Mouse (Mus musculus) ES-E14 (cell line): ENCODE measurements at regions not wholly inside any gene's neighbourhood (a gene's known extent, or its start where the extent isn't known, plus 50 kb on each side); places are given as distances from the start of the nearest gene placed in this dataset.

Source experiments
- DNase-seq: peaks from one replicate; pipeline ENCODE4 v3.0.0-alpha.2; 2013; ENCODE audit warnings: low read depth, low spot score
- H3K27ac ChIP-seq: 2 replicates; pipeline ENCODE4 v1.5.1; 2012; ENCODE audit warnings: low read depth, mild to moderate bottlenecking, low read length, moderate library complexity, mixed read lengths; ENCODE audit not compliant: poor library complexity, insufficient read depth, severe bottlenecking
- H3K36me3 ChIP-seq: 2 replicates; pipeline ENCODE4 v1.6.1; 2012; ENCODE audit warnings: mild to moderate bottlenecking, low read length, moderate library complexity, mixed read lengths; ENCODE audit not compliant: control insufficient read depth, poor library complexity, insufficient read depth, severe bottlenecking
- H3K4me1 ChIP-seq, 2 experiments: fragments of 150-350 bp in 1 of 2; sonication (generic) in 1 of 2; 2 replicates each; pipeline ENCODE4 v1.6.1; 2012; ENCODE audit warnings: low read length in 2 of 2, mild to moderate bottlenecking in 1 of 2, mixed read lengths in 1 of 2; ENCODE audit not compliant: control insufficient read depth in 2 of 2, insufficient read depth in 2 of 2, poor library complexity in 1 of 2
- H3K4me3 ChIP-seq, 2 experiments: fragments of 150-350 bp in 1 of 2; sonication (generic) in 1 of 2; 2 replicates each; pipeline ENCODE4 v1.5.1; 2012; ENCODE audit warnings: low read length in 2 of 2, low read depth in 1 of 2, mild to moderate bottlenecking in 1 of 2, mixed read lengths in 1 of 2; ENCODE audit not compliant: insufficient read depth in 1 of 2, poor library complexity in 1 of 2, severe bottlenecking in 1 of 2
- H3K9ac ChIP-seq: 2 replicates; pipeline ENCODE4 v1.6.1; 2012; ENCODE audit warnings: low read depth, mild to moderate bottlenecking, low read length, mixed read lengths; ENCODE audit not compliant: poor library complexity, insufficient read depth, severe bottlenecking
- H3K9me3 ChIP-seq: fragments of 150-350 bp; sonication (generic); 2 replicates; pipeline ENCODE4 v1.6.1; 2012; ENCODE audit warnings: low read depth, mild to moderate bottlenecking, low read length; ENCODE audit not compliant: control insufficient read depth, insufficient read depth
- CHD2 ChIP-seq: IDR thresholded peaks from 2 replicates; pipeline ENCODE4 v1.6.1; 2014; ENCODE audit warnings: mild to moderate bottlenecking, low read depth, low read length, inconsistent platforms
- HCFC1 ChIP-seq: IDR thresholded peaks from 2 replicates; pipeline ENCODE4 v1.6.1; 2012; ENCODE audit warnings: low read length, inconsistent platforms, borderline replicate concordance; ENCODE audit not compliant: insufficient read depth
- MAFK ChIP-seq: IDR thresholded peaks from 2 replicates; pipeline ENCODE4 v1.6.1; 2014; ENCODE audit warnings: mild to moderate bottlenecking, low read depth, low read length, inconsistent platforms; ENCODE audit not compliant: insufficient read depth
- ZC3H11A ChIP-seq: IDR thresholded peaks from 2 replicates; pipeline ENCODE4 v1.6.1; 2012; ENCODE audit warnings: low read depth, mild to moderate bottlenecking, inconsistent platforms, low read length, borderline replicate concordance
- ZNF384 ChIP-seq: IDR thresholded peaks from 2 replicates; pipeline ENCODE4 v1.6.1; 2012; ENCODE audit warnings: low read depth, low read length, inconsistent platforms
- in situ Hi-C, 2 experiments: fragments of 600-800 bp; cut with MboI; formaldehyde crosslinking; loops; one replicate each; pipeline ENCODE4 v1.15.1; 2025; ENCODE audit warnings: low sequenced_read_pairs in 2 of 2, inconsistent platforms in 1 of 2; ENCODE audit not compliant: unreplicated experiment in 2 of 2

GRCm38 (mm10) chrX:161556896-161557295, 160.0 kb upstream of the Rai2 start:
- no peak for DNase-seq
- H3K27ac ChIP-seq: no peak overlapping the region
- in situ Hi-C loops: no loop called here
- no peaks in the 10 kb centered on the region for H3K4me1 ChIP-seq
- no peak for TF ChIP-seq MAFK
- TF ChIP-seq CHD2: no peak
- no peak for TF ChIP-seq ZNF384
- TF ChIP-seq HCFC1: no peak
- TF ChIP-seq ZC3H11A: no peak
- H3K36me3 ChIP-seq: no peaks in the 10 kb centered on the region
- H3K9me3 ChIP-seq: no peaks in the 10 kb centered on the region
- H3K4me3 ChIP-seq: no peak overlapping the region
- no peak overlapping the region for H3K9ac ChIP-seq

GRCm38 (mm10) chrX:161558511-161558910, 158.4 kb upstream of the Rai2 start:
- Histone ChIP-seq H3K9ac (no peak overlapping the region), H3K4me3 (no peak overlapping the region), H3K27ac (no peak overlapping the region), H3K9me3 (no peaks in the 10 kb centered on the region), H3K4me1 (no peaks in the 10 kb centered on the region), H3K36me3 (no peaks in the 10 kb centered on the region)
- TF ChIP-seq HCFC1 (no peak), ZNF384 (no peak), CHD2 (no peak), ZC3H11A (no peak), MAFK (no peak)
- DNase-seq: no peak
- in situ Hi-C loops: no loop called here

GRCm38 (mm10) chrX:161566435-161566834, 150.4 kb upstream of the Rai2 start:
- Histone ChIP-seq H3K36me3 (no peaks in the 10 kb centered on the region), H3K9me3 (no peaks in the 10 kb centered on the region), H3K9ac (no peak overlapping the region), H3K27ac (no peak overlapping the region), H3K4me3 (no peak overlapping the region), H3K4me1 (no peaks in the 10 kb centered on the region)
- in situ Hi-C loops: no loop called here
- no peak for TF ChIP-seq ZNF384
- TF ChIP-seq HCFC1: no peak
- TF ChIP-seq ZC3H11A: no peak
- no peak for TF ChIP-seq MAFK
- no peak for TF ChIP-seq CHD2
- DNase-seq: no peak

GRCm38 (mm10) chrX:161582019-161582659, 134.7 kb upstream of the Rai2 start:
- TF ChIP-seq HCFC1 (no peak), ZNF384 (no peak), ZC3H11A (no peak), CHD2 (no peak), MAFK (no peak)
- in situ Hi-C loops: no loop called here

More at GRCm38 (mm10) chrX:161582019-161582659, 134.7 kb upstream of the Rai2 start:
- no peaks in the 10 kb centered on the region for H3K36me3 ChIP-seq
- H3K9me3 ChIP-seq: no peaks in the 10 kb centered on the region
- no peak overlapping the region for H3K27ac ChIP-seq
- H3K4me1 ChIP-seq: no peaks in the 10 kb centered on the region
- no peak overlapping the region for H3K9ac ChIP-seq
- DNase-seq: no peak
- no peak overlapping the region for H3K4me3 ChIP-seq
